Mouse (Mus musculus): ENCODE results near the gene St6galnac1.

GRCm38 (mm10) chr11:116809520-116809919 is 34.2 kb upstream of the St6galnac1 start:
- TF ChIP-seq HCFC1 (IDR thresholded peaks at IDR 0.05; ENCODE audit: borderline replicate concordance, insufficient read depth, low read length) (no peak), MAFK (IDR thresholded peaks at IDR 0.05; ENCODE audit: insufficient read depth, low read depth, low read length) (no peak), ZNF384 (IDR thresholded peaks at IDR 0.05; ENCODE audit: low read depth, low read length) (no peak), ZC3H11A (IDR thresholded peaks at IDR 0.05; ENCODE audit: borderline replicate concordance, low read depth, low read length) (no peak), CHD2 (IDR thresholded peaks at IDR 0.05; ENCODE audit: low read depth, low read length) (no peak)
